Mouse (Mus musculus) lung, embryonic 14.5 days (tissue): ENCODE data around the gene Phf23. TPM values are rescaled to one million over a fixed set of nuclear protein-coding genes. Genes with fewer than 3 reads are reported as not detected.
"Not testable (repeated sequence)": the region's sequence is repeated elsewhere in the genome, so short reads cannot be mapped to it uniquely, and the experiment has no call there.

ENCODE experiments used
- ATAC-seq: fragments of 200-750 bp; cut with Nextera tagmentation; 2 replicates; pipeline ENCODE4 v1.8.0; 2017; ENCODE audit warnings: mild to moderate bottlenecking, moderate TSS enrichment, moderate library complexity; ENCODE audit not compliant: insufficient read depth
- DNase-seq: peaks from one replicate; pipeline ENCODE4 v3.0.0-alpha.2; 2015
- H3K27ac ChIP-seq: fragments of 300-500 bp; sonication (generic); 2 replicates; pipeline ENCODE4 v1.5.1; 2014; ENCODE audit warnings: low read depth, mild to moderate bottlenecking, moderate library complexity
- H3K27me3 ChIP-seq: fragments of 300-500 bp; sonication (generic); 2 replicates; pipeline ENCODE4 v1.6.1; 2014; ENCODE audit warnings: low read length, control low read depth; ENCODE audit not compliant: insufficient read depth
- H3K36me3 ChIP-seq: fragments of 300-500 bp; sonication (generic); 2 replicates; pipeline ENCODE4 v1.6.1; 2014; ENCODE audit warnings: control low read depth; ENCODE audit not compliant: insufficient read depth
- H3K4me1 ChIP-seq: fragments of 300-500 bp; sonication (generic); 2 replicates; pipeline ENCODE4 v1.6.1; 2014; ENCODE audit warnings: antibody characterized with exemption, control low read depth; ENCODE audit not compliant: insufficient read depth
- H3K4me2 ChIP-seq: fragments of 300-500 bp; sonication (generic); 2 replicates; pipeline ENCODE4 v1.6.1; 2014; ENCODE audit warnings: mild to moderate bottlenecking
- H3K4me3 ChIP-seq: fragments of 300-500 bp; sonication (generic); 2 replicates; pipeline ENCODE4 v1.5.1; 2014; ENCODE audit warnings: low read depth, low read length
- H3K9ac ChIP-seq: fragments of 300-500 bp; sonication (generic); 2 replicates; pipeline ENCODE4 v1.6.1; 2014
- H3K9me3 ChIP-seq: fragments of 300-500 bp; sonication (generic); 2 replicates; pipeline ENCODE4 v1.6.1; 2016; ENCODE audit warnings: low read depth, low read length, control low read depth
- CTCF ChIP-seq: IDR thresholded peaks from 2 replicates; pipeline ENCODE4 v1.5.1; 2016; ENCODE audit warnings: antibody characterized with exemption, low read depth
- WGBS: fragments of 180-500 bp; shearing (Covaris S2); extraction: QIAGEN DNeasy Blood & Tissue Kit; methylation state at CpG from one replicate; pipeline ENCODE4 v1.1.7; 2014; 5-methylcytosine and 5-hydroxymethylcytosine counted together
- polyA plus RNA-seq: library from polyadenylated mRNA; unstranded; fragments of >200 nt; fragmentation: Nextera tagmentation; extraction: Ambion mirVana; gene quantifications from 2 replicates; pipeline ENCODE4 v1.2.1, GENCODE M21; 2014

Phf23 gene
- polyA plus RNA-seq, 1 experiment from 2014 or later, result 41.1 TPM

DNA sequence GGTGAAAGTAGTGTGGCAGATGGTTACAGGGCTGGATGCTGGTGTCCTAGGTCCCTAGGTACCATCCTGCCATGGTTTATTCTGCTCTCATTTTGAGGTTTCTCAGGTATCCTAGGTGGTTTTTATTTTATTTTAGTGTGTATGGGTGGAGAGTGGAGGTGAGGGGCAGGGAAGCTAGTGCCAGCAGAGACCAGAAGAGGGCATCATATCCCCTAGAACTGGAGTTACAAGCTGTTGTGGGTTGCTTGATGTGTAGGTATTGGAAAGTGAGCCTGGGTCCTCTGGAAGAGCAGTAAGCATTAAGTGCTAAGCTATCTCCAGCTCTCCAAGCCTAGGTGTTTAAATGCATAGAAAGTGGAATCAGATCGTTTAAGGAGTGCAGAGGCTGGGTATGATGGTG is 43.3 kb upstream of the Phf23 start:
- Histone ChIP-seq H3K4me3 (no peak overlapping the region), H3K27ac (no peak overlapping the region), H3K4me2 (no peak overlapping the region), H3K27me3 (no peaks in the 10 kb centered on the region), H3K36me3 (no peaks in the 10 kb centered on the region), H3K4me1 (no peaks in the 10 kb centered on the region), H3K9ac (no peak overlapping the region), H3K9me3 (no peaks in the 10 kb centered on the region)
- TF ChIP-seq CTCF, result peak; percentile 38
- ATAC-seq, result no peak
- WGBS, result 57% methylated on average over 1 of the region's 1 CpGs
- no peak for DNase-seq

DNA sequence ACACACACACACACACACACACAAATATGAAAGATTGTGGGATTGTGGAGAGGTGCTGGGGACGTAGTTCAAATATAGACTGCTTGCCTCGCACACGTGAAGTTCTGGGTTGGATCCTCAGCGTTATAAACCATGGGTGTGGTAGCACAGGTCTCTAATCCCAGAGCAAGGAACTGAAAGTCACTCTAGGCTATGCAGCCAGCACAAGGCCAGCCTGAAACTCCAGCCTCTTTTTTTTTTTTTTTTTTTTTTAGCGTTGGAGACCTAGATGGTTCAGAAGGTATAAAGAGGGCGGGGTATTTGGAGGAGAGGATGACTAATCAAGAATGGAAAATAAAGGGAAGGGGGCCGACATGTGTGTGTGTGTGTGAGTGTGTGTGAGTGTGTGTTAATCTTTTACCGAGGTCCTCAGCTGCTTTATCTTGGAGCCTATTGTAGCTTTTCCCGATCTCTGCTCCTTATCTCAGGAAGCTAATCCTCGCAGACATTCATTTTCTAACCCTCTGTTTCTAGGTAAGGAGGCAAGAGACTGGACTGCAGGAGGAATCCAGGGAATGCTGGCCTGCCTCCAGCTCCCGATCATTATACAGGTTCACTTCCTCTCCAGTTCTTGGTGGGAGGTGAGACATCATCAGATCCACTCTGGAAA is 42.2 kb upstream of the Phf23 start:
- Histone ChIP-seq H3K9ac (no peak overlapping the region), H3K9me3 (no peaks in the 10 kb centered on the region), H3K36me3 (no peaks in the 10 kb centered on the region), H3K27ac (no peak overlapping the region), H3K4me1 (no peaks in the 10 kb centered on the region), H3K4me2 (no peak overlapping the region), H3K4me3 (no peak overlapping the region), H3K27me3 (no peaks in the 10 kb centered on the region)
- ATAC-seq (no peak), DNase-seq (peak; percentile 45)
- WGBS, result 39% methylated on average over 10 of the region's 11 CpGs
- no peak for TF ChIP-seq CTCF

DNA sequence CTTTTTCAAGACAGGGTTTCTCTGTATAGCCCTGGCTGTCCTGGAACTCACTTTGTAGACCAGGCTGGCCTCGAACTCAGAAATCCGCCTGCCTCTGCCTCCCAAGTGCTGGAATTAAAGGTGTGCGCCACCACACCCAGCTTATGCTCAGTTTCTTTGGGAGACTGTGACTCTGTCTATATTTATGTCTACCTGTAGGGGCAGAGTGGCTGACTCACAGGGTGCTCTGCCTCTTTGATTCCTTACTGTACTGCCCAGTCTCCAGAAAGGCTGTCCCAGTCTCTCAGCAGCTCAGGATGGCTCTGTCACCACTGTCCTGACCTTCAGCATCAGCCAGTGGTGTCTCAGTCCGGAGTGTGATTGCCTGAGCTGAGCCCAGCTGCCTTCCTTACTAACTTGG is 40.0 kb upstream of the Phf23 start:
- WGBS, result 54% methylated on average over 3 of the region's 4 CpGs
- not testable (repeated sequence) for H3K9ac ChIP-seq, ATAC-seq, H3K27ac ChIP-seq, H3K4me1 ChIP-seq, H3K4me3 ChIP-seq, H3K27me3 ChIP-seq, H3K36me3 ChIP-seq, H3K9me3 ChIP-seq, DNase-seq, H3K4me2 ChIP-seq

DNA sequence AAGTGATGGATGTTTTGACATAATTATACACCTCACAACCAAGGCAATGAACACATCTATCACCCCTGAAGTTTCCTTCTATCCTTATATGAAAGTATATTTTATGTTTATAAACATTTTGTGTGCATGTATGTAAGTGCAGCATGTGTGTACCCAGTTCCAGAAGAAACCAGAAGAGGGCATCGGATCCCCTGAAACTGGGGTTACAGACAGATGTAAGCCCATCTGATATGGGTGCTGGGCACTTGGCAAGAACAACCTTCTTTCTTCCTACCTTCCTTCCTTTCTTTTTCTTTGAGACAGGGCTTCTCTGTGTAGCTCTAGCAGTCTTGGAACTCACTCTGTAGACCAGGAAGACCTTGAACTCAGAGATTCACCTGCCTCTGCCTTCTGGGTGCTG is 39.4 kb upstream of the Phf23 start:
- TF ChIP-seq CTCF, result peak; percentile 20; the same call in 1 of the 2 replicates
- ATAC-seq, result no peak
- no peak overlapping the region for H3K4me2 ChIP-seq
- H3K4me1 ChIP-seq, result no peaks in the 10 kb centered on the region
- H3K4me3 ChIP-seq, result no peak overlapping the region
- H3K9me3 ChIP-seq, result no peaks in the 10 kb centered on the region
- H3K36me3 ChIP-seq, result no peaks in the 10 kb centered on the region
- DNase-seq, result no peak
- WGBS, result 90% methylated on average over 1 of the region's 1 CpGs
- H3K9ac ChIP-seq, result no peak overlapping the region
- no peaks in the 10 kb centered on the region for H3K27me3 ChIP-seq
- no peak overlapping the region for H3K27ac ChIP-seq

DNA sequence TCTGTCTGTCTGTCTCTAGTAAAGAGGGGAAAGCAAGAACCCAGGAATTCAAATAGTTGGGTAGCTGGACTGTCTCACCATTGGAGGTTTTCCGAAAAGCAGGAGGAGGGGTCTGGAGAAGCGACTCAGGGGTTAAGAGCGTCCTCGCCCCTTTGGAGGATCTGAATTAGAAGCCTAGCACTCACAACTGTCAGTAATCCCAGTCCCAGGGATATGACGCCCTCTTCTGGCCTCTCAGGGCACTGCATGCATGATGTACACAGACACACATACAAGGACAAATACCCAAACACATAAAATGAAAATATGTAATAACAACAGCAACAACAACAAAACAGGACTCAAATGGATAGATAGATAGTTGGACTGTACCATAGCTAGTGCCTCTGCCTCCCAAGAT is 35.0 kb upstream of the Phf23 start:
- peak; percentile 55 for TF ChIP-seq CTCF
- Histone ChIP-seq H3K36me3 (no peaks in the 10 kb centered on the region), H3K27ac (no peak overlapping the region), H3K9ac (no peak overlapping the region), H3K27me3 (peaks cover 19% of the 10 kb centered on the region), H3K4me2 (no peak overlapping the region), H3K9me3 (no peaks in the 10 kb centered on the region), H3K4me3 (no peak overlapping the region), H3K4me1 (no peaks in the 10 kb centered on the region)
- peak; percentile 26 for DNase-seq
- ATAC-seq, result no peak
- 31% methylated on average over 5 of the region's 5 CpGs for WGBS

DNA sequence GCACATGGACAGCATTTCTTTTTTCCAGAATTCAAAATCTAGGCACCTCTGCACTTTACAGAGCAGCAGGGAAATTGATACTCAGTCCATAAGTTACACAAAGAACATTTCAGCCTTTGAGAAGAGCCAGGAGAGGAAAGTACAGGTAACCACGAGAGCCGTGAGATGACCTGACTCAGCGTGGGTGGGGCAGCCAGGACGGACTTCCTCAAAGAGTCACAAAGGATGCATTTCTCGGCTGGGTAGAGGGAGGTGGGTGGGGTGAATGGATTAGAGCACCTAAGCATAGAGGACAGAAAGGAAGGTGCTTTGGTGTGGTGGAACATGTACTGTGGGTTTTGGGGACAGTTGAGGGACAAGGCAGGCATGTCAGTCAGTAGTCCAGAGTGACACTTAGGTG is 33.7 kb upstream of the Phf23 start:
- 45% methylated on average over 5 of the region's 5 CpGs for WGBS
- no peaks in the 10 kb centered on the region for H3K4me1 ChIP-seq
- no peak overlapping the region for H3K27ac ChIP-seq
- H3K4me2 ChIP-seq, result no peak overlapping the region
- H3K9ac ChIP-seq, result no peak overlapping the region
- DNase-seq (no peak), ATAC-seq (no peak)
- no peaks in the 10 kb centered on the region for H3K36me3 ChIP-seq
- no peak overlapping the region for H3K4me3 ChIP-seq
- no peaks in the 10 kb centered on the region for H3K9me3 ChIP-seq
- TF ChIP-seq CTCF, result no peak
- H3K27me3 ChIP-seq, result peaks cover 30% of the 10 kb centered on the region

DNA sequence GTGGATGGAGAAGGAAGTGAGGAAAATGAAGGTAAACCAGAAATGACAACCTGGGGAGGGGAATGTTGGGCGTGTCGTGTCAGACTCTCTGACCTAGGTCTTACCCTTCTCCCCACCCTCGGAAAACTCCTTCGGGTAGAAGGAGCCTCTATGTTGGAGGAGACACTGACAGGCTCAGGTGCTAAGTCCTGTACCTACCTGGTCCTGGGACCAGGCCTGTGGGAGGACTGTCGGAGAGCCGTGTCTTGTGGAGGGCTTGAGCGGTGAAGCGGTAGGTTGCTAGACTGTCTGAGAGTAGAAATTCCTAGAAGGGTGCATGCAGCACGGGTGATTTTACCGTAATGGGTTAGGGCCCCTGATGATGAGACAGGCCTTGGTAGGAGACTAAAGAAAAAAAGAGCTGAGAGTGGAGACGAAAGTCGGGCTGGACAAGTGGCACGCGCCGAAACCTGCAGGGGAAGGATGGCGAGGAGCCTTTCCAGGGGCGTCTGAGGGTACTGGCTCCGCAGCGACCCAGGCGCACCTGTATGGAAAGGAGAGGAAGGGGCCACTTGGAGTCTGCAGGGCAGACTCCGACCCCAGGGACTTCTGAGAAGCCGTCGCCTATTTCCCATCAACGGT is 30.8 kb upstream of the Phf23 start, which contains the start of gene Cldn7:
TSS of gene Cldn7 (plus strand) at position 130 of the 621 bp plus-strand sequence.
- peaks cover 39% of the 10 kb centered on the region for H3K27me3 ChIP-seq
- H3K27ac ChIP-seq, result peak within 1 kb of the TSS; percentile 88
- peak within 1 kb of the TSS; percentile 61 for H3K9ac ChIP-seq
- no peaks in the 10 kb centered on the region for H3K9me3 ChIP-seq
- no peak for TF ChIP-seq CTCF
- ATAC-seq, result peak; percentile 19; the same call in 1 of the 2 replicates
- no peaks in the 10 kb centered on the region for H3K4me1 ChIP-seq
- no peak for DNase-seq
- peak within 1 kb of the TSS; percentile 48 for H3K4me3 ChIP-seq
- WGBS, result 7% methylated on average over 24 of the region's 24 CpGs
- H3K4me2 ChIP-seq, result peak within 1 kb of the TSS; percentile 70
- peaks cover 18% of the 10 kb centered on the region for H3K36me3 ChIP-seq
